Mouse (Mus musculus) erythroblast, embryonic 14.5 days (primary cell): ENCODE results near the gene Zfp14.

ENCODE experiments used
- GATA1 ChIP-seq: IDR thresholded peaks from 2 replicates; pipeline ENCODE4 v1.6.1; 2012; ENCODE audit warnings: low read length, inconsistent platforms, mixed read lengths
- TAL1 ChIP-seq: IDR thresholded peaks from 3 replicates; pipeline ENCODE4 v1.6.1; 2012; ENCODE audit warnings: low read length, inconsistent platforms, mixed read lengths

DNA sequence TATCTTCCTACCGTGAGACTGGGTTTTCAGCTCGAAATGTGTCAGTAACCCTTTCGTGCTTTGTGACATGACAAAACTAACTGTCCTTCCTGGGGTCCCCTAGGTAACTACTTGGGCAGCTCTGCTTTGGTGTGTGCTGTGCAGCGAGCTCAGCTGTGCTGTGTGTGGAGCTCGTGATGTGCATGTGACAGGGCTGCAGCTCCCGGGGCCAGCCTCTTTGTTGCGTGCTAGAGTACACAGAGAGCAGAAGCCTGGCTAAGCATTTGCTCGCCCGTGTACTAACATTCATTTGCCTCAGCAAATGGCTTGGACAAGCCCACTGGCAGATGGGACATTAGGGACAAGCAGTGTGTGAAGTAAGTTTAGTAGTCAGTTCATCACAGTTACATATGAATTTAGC is 57.8 kb downstream of the Zfp14 start:
- TF ChIP-seq GATA1 (no peak), TAL1 (no peak)
